In the genomic region with DNA sequence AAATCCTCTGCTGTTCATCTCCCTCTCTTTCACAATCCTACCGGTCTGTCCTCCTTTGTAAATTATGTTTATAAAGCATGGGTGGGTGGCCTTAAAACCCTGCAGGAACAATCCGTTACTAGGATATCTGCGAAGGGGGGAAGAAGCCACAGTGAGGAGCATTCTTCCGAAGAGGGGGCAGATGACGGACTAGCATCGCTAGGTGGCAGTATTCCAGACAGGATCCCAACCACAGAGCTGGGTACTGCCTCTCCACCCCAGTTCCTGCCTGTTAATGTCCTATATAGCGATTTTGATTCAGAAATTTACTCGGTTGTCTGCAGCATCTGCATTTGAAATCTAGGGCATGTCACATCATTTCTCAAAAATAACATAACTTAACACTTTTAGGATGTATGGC, we compare ENCODE assay signal across 8 mouse cellular contexts.
A peak's percentile ranks its signal among the peaks of the same experiment; 100 is the strongest.
DNase-seq lines count a peak whose midpoint lies in the region; ATAC-seq lines count a peak whose summit lies in the region.

No protein-coding gene starts in this region.

- H3K4me1 ChIP-seq in kidney, embryonic 15.5 days, result no peaks in the 10 kb centered on the region

- peak; percentile 16 to 31 for DNase-seq in urinary bladder, adult 18-20 months (ENCODE audit: low spot score in 2 of 2)
- no peak for DNase-seq in urinary bladder, postnatal 10 days (ENCODE audit: low spot score)
- peak; percentile 61 for DNase-seq in gastrocnemius, postnatal 14 days
- peak; percentile 51 for DNase-seq in liver
- DNase-seq in naive thymus-derived CD4-positive, alpha-beta T cell, adult 2 months (ENCODE audit: low read depth), result peak; percentile 76
- DNase-seq in splenic B cell, adult 2 months (ENCODE audit: low read depth, low spot score), result peak; percentile 81

- no peaks in the 10 kb centered on the region for H3K36me3 ChIP-seq in kidney, embryonic 15.5 days
- H3K36me3 ChIP-seq in splenic B cell, adult 2 months (ENCODE audit: control insufficient read depth, insufficient read depth, low read length, poor library complexity, severe bottlenecking), result no peaks in the 10 kb centered on the region

- no peaks in the 10 kb centered on the region for H3K27me3 ChIP-seq in kidney, embryonic 15.5 days
- no peaks in the 10 kb centered on the region for H3K27me3 ChIP-seq in splenic B cell, adult 2 months (ENCODE audit: control insufficient read depth, insufficient read depth, low read length, poor library complexity, severe bottlenecking)

- H3K9ac ChIP-seq in kidney, embryonic 15.5 days, result no peak overlapping the region

- H3K4me2 ChIP-seq in kidney, embryonic 15.5 days, result no peak overlapping the region

- no peaks in the 10 kb centered on the region for H3K9me3 ChIP-seq in kidney, embryonic 15.5 days (replicated peaks)

- H3K4me3 ChIP-seq in kidney, embryonic 15.5 days (replicated peaks), result no peak overlapping the region

- no peak overlapping the region for H3K27ac ChIP-seq in kidney, embryonic 15.5 days

- 12% methylated on average over 8 of the region's 8 CpGs for WGBS in kidney, embryonic 15.5 days

- peak; percentile 100 for ATAC-seq in common myeloid progenitor, adult 5-6 weeks (replicated peaks; ENCODE audit: low read depth, poor library complexity, severe bottlenecking)
- peak; percentile 73; the same call in 1 of the 2 replicates for ATAC-seq in kidney, embryonic 15.5 days (replicated peaks; ENCODE audit: low FRiP score)

- intact Hi-C loops in gastrocnemius, postnatal 14 days (cut with DNase I; ENCODE audit: low total_unique reads), result loop anchor here (10.0 kb wide), 1 partner anchor 590 kb away; no protein-coding TSS in a partner anchor
